Mouse (Mus musculus): ENCODE data around the gene Hmga2. TPM values are rescaled to one million over a fixed set of nuclear protein-coding genes. Genes with fewer than 3 reads are reported as not detected.

Gene Hmga2
- polyA plus RNA-seq, 1 experiment from 2014 or later = 54.3 TPM

- no peak overlapping the region for H3K4me3 ChIP-seq (ENCODE audit: low read length)
- H3K4me1 ChIP-seq (ENCODE audit: control insufficient read depth, insufficient read depth, low read length) = no peaks in the 10 kb centered on the region
- H3K27me3 ChIP-seq (ENCODE audit: control insufficient read depth, insufficient read depth, low read length) = no peaks in the 10 kb centered on the region
- ATAC-seq (ENCODE audit: low FRiP score, low TSS enrichment) = no peak
- no peak overlapping the region for H3K27ac ChIP-seq (ENCODE audit: low read depth, low read length)
- H3K9ac ChIP-seq (ENCODE audit: low read depth, low read length) = no peak overlapping the region
- no peak overlapping the region for H3K4me2 ChIP-seq (replicated peaks; ENCODE audit: low read depth, low read length)
- H3K9me3 ChIP-seq (ENCODE audit: control insufficient read depth, low read length) = no peaks in the 10 kb centered on the region
- H3K36me3 ChIP-seq (ENCODE audit: control insufficient read depth, insufficient read depth, low read length) = no peaks in the 10 kb centered on the region
These were observed 21.8 kb upstream of the Hmga2 start for GRCm38 (mm10) chr10:120498086-120498485.

GRCm38 (mm10) chr10:120494653-120495052 lies 18.4 kb upstream of the Hmga2 start:
- Histone ChIP-seq H3K36me3 (ENCODE audit: control insufficient read depth, insufficient read depth, low read length) (no peaks in the 10 kb centered on the region), H3K4me3 (ENCODE audit: low read length) (no peak overlapping the region), H3K4me2 (replicated peaks; ENCODE audit: low read depth, low read length) (no peak overlapping the region), H3K27ac (ENCODE audit: low read depth, low read length) (no peak overlapping the region), H3K4me1 (ENCODE audit: control insufficient read depth, insufficient read depth, low read length) (no peaks in the 10 kb centered on the region), H3K9ac (ENCODE audit: low read depth, low read length) (no peak overlapping the region), H3K9me3 (ENCODE audit: control insufficient read depth, low read length) (no peaks in the 10 kb centered on the region), H3K27me3 (ENCODE audit: control insufficient read depth, insufficient read depth, low read length) (no peaks in the 10 kb centered on the region)
- ATAC-seq (ENCODE audit: low FRiP score, low TSS enrichment) = no peak
- 93% methylated on average over 1 of the region's 1 CpGs for WGBS

GRCm38 (mm10) chr10:120491477-120491876 lies 15.2 kb upstream of the Hmga2 start:
- H3K27me3 ChIP-seq (ENCODE audit: control insufficient read depth, insufficient read depth, low read length) = no peaks in the 10 kb centered on the region
- H3K9ac ChIP-seq (ENCODE audit: low read depth, low read length) = no peak overlapping the region
- 75% methylated on average over 5 of the region's 5 CpGs for WGBS
- no peak overlapping the region for H3K4me3 ChIP-seq (ENCODE audit: low read length)
- no peak for ATAC-seq (ENCODE audit: low FRiP score, low TSS enrichment)
- H3K9me3 ChIP-seq (ENCODE audit: control insufficient read depth, low read length) = no peaks in the 10 kb centered on the region; the same call in 1 of the 2 replicates
- no peak overlapping the region for H3K4me2 ChIP-seq (replicated peaks; ENCODE audit: low read depth, low read length)
- H3K36me3 ChIP-seq (ENCODE audit: control insufficient read depth, insufficient read depth, low read length) = no peaks in the 10 kb centered on the region
- H3K27ac ChIP-seq (ENCODE audit: low read depth, low read length) = no peak overlapping the region
- H3K4me1 ChIP-seq (ENCODE audit: control insufficient read depth, insufficient read depth, low read length) = no peaks in the 10 kb centered on the region

GRCm38 (mm10) chr10:120489611-120490010 lies 13.3 kb upstream of the Hmga2 start:
- Histone ChIP-seq H3K4me3 (ENCODE audit: low read length) (no peak overlapping the region), H3K9ac (ENCODE audit: low read depth, low read length) (no peak overlapping the region), H3K27ac (ENCODE audit: low read depth, low read length) (no peak overlapping the region), H3K36me3 (ENCODE audit: control insufficient read depth, insufficient read depth, low read length) (no peaks in the 10 kb centered on the region), H3K27me3 (ENCODE audit: control insufficient read depth, insufficient read depth, low read length) (no peaks in the 10 kb centered on the region), H3K9me3 (ENCODE audit: control insufficient read depth, low read length) (no peaks in the 10 kb centered on the region; the same call in 1 of the 2 replicates), H3K4me2 (replicated peaks; ENCODE audit: low read depth, low read length) (no peak overlapping the region), H3K4me1 (ENCODE audit: control insufficient read depth, insufficient read depth, low read length) (no peaks in the 10 kb centered on the region)
- no peak for ATAC-seq (ENCODE audit: low FRiP score, low TSS enrichment)
- 94% methylated on average over 3 of the region's 3 CpGs for WGBS

GRCm38 (mm10) chr10:120488526-120488925 lies 12.3 kb upstream of the Hmga2 start:
- no peaks in the 10 kb centered on the region; the same call in 1 of the 2 replicates for H3K9me3 ChIP-seq (ENCODE audit: control insufficient read depth, low read length)
- WGBS = 78% methylated on average over 4 of the region's 4 CpGs
- H3K4me2 ChIP-seq (replicated peaks; ENCODE audit: low read depth, low read length) = no peak overlapping the region
- H3K27me3 ChIP-seq (ENCODE audit: control insufficient read depth, insufficient read depth, low read length) = no peaks in the 10 kb centered on the region
- no peaks in the 10 kb centered on the region; the same call in 1 of the 2 replicates for H3K4me1 ChIP-seq (ENCODE audit: control insufficient read depth, insufficient read depth, low read length)
- no peak overlapping the region for H3K4me3 ChIP-seq (ENCODE audit: low read length)
- ATAC-seq (ENCODE audit: low FRiP score, low TSS enrichment) = no peak
- H3K27ac ChIP-seq (ENCODE audit: low read depth, low read length) = no peak overlapping the region
- H3K36me3 ChIP-seq (ENCODE audit: control insufficient read depth, insufficient read depth, low read length) = no peaks in the 10 kb centered on the region
- H3K9ac ChIP-seq (ENCODE audit: low read depth, low read length) = no peak overlapping the region

GRCm38 (mm10) chr10:120487881-120488280 lies 11.6 kb upstream of the Hmga2 start:
- Histone ChIP-seq H3K27me3 (ENCODE audit: control insufficient read depth, insufficient read depth, low read length) (no peaks in the 10 kb centered on the region), H3K36me3 (ENCODE audit: control insufficient read depth, insufficient read depth, low read length) (no peaks in the 10 kb centered on the region), H3K27ac (ENCODE audit: low read depth, low read length) (no peak overlapping the region), H3K9ac (ENCODE audit: low read depth, low read length) (no peak overlapping the region), H3K4me1 (ENCODE audit: control insufficient read depth, insufficient read depth, low read length) (no peaks in the 10 kb centered on the region; the same call in 1 of the 2 replicates), H3K4me3 (ENCODE audit: low read length) (no peak overlapping the region), H3K4me2 (replicated peaks; ENCODE audit: low read depth, low read length) (no peak overlapping the region), H3K9me3 (ENCODE audit: control insufficient read depth, low read length) (no peaks in the 10 kb centered on the region; the same call in 1 of the 2 replicates)
- WGBS = 97% methylated on average over 1 of the region's 1 CpGs
- ATAC-seq (ENCODE audit: low FRiP score, low TSS enrichment) = no peak

- Histone ChIP-seq H3K4me2 (replicated peaks; ENCODE audit: low read depth, low read length) (no peak overlapping the region), H3K27me3 (ENCODE audit: control insufficient read depth, insufficient read depth, low read length) (no peaks in the 10 kb centered on the region), H3K4me3 (ENCODE audit: low read length) (no peak overlapping the region), H3K9ac (ENCODE audit: low read depth, low read length) (no peak overlapping the region), H3K36me3 (ENCODE audit: control insufficient read depth, insufficient read depth, low read length) (no peaks in the 10 kb centered on the region), H3K4me1 (ENCODE audit: control insufficient read depth, insufficient read depth, low read length) (no peaks in the 10 kb centered on the region; the same call in 1 of the 2 replicates), H3K9me3 (ENCODE audit: control insufficient read depth, low read length) (no peaks in the 10 kb centered on the region; the same call in 1 of the 2 replicates), H3K27ac (ENCODE audit: low read depth, low read length) (no peak overlapping the region)
- WGBS = 82% methylated on average over 1 of the region's 1 CpGs
- no peak for ATAC-seq (ENCODE audit: low FRiP score, low TSS enrichment)
These were observed 9.2 kb upstream of the Hmga2 start for GRCm38 (mm10) chr10:120485461-120485860.

GRCm38 (mm10) chr10:120484144-120484543 lies 7.9 kb upstream of the Hmga2 start:
- no peak for ATAC-seq (ENCODE audit: low FRiP score, low TSS enrichment)
- H3K27me3 ChIP-seq (ENCODE audit: control insufficient read depth, insufficient read depth, low read length) = no peaks in the 10 kb centered on the region
- 42% methylated on average over 4 of the region's 4 CpGs for WGBS
- no peak overlapping the region for H3K27ac ChIP-seq (ENCODE audit: low read depth, low read length)
- H3K36me3 ChIP-seq (ENCODE audit: control insufficient read depth, insufficient read depth, low read length) = no peaks in the 10 kb centered on the region
- H3K4me1 ChIP-seq (ENCODE audit: control insufficient read depth, insufficient read depth, low read length) = no peaks in the 10 kb centered on the region; the same call in 1 of the 2 replicates
- H3K9ac ChIP-seq (ENCODE audit: low read depth, low read length) = no peak overlapping the region
- H3K4me3 ChIP-seq (ENCODE audit: low read length) = no peak overlapping the region
- no peak overlapping the region for H3K4me2 ChIP-seq (replicated peaks; ENCODE audit: low read depth, low read length)
- no peaks in the 10 kb centered on the region; the same call in 1 of the 2 replicates for H3K9me3 ChIP-seq (ENCODE audit: control insufficient read depth, low read length)

- ATAC-seq (ENCODE audit: low FRiP score, low TSS enrichment) = no peak; the same call in 1 of the 2 replicates
- under 1% methylated on average over 16 of the region's 16 CpGs for WGBS
These were observed 1.9 kb upstream of the Hmga2 start for GRCm38 (mm10) chr10:120478164-120478563.

More at GRCm38 (mm10) chr10:120478164-120478563, 1.9 kb upstream of the Hmga2 start:
- H3K9ac ChIP-seq (ENCODE audit: low read depth, low read length) = peak overlapping the region; percentile 99; the same call in 1 of the 2 replicates
- peak overlapping the region; percentile 88 for H3K4me2 ChIP-seq (replicated peaks; ENCODE audit: low read depth, low read length)
- no peaks in the 10 kb centered on the region for H3K9me3 ChIP-seq (ENCODE audit: control insufficient read depth, low read length)
- peak overlapping the region; percentile 98 for H3K4me3 ChIP-seq (ENCODE audit: low read length)
- H3K27ac ChIP-seq (ENCODE audit: low read depth, low read length) = peak overlapping the region; percentile 95; the same call in 1 of the 2 replicates
- H3K36me3 ChIP-seq (ENCODE audit: control insufficient read depth, insufficient read depth, low read length) = no peaks in the 10 kb centered on the region
- H3K27me3 ChIP-seq (ENCODE audit: control insufficient read depth, insufficient read depth, low read length) = no peaks in the 10 kb centered on the region
- H3K4me1 ChIP-seq (ENCODE audit: control insufficient read depth, insufficient read depth, low read length) = peaks cover 10% of the 10 kb centered on the region; the same call in 1 of the 2 replicates
